Mouse (Mus musculus): Measurements from ENCODE around the gene Zfp362.

- TF ChIP-seq CTCF (conservative IDR thresholded peaks at IDR 0.05; ENCODE audit: insufficient read depth, insufficient read length, low read depth, low read length): no peak
- no peak for TF ChIP-seq POLR2A (IDR thresholded peaks at IDR 0.05; ENCODE audit: low read depth, low read length)
Measured at GRCm38 (mm10) chr4:128753571-128753970, 52.3 kb downstream of the Zfp362 start.
